Mouse (Mus musculus) liver, embryonic 11.5 days (tissue): ENCODE measurements around the gene Maats1. TPM values are rescaled to one million over a fixed set of nuclear protein-coding genes. Genes with fewer than 3 reads are reported as not detected.

Experiments
- ATAC-seq: fragments of 200-750 bp; cut with Nextera tagmentation; replicated peaks from 2 replicates; pipeline ENCODE4 v1.8.0; 2017; ENCODE audit warnings: moderate number of reproducible peaks, mild to moderate bottlenecking, moderate TSS enrichment, moderate library complexity; ENCODE audit not compliant: low FRiP score
- DNase-seq: peaks from one replicate; pipeline ENCODE4 v3.0.0-alpha.2; 2017; ENCODE audit warnings: low spot score
- H3K27ac ChIP-seq: fragments of 300-500 bp; sonication (generic); 2 replicates; pipeline ENCODE4 v1.5.1; 2014; ENCODE audit warnings: mild to moderate bottlenecking, low read depth, low read length, control low read depth
- H3K27me3 ChIP-seq: fragments of 300-500 bp; sonication (generic); replicated peaks from 2 replicates; pipeline ENCODE4 v1.6.1; 2014; ENCODE audit warnings: low read length, mixed read lengths; ENCODE audit not compliant: control insufficient read depth, insufficient read depth
- H3K36me3 ChIP-seq: fragments of 300-500 bp; sonication (generic); 2 replicates; pipeline ENCODE4 v1.6.1; 2014; ENCODE audit warnings: mild to moderate bottlenecking, low read length, moderate library complexity, mixed read lengths; ENCODE audit not compliant: control insufficient read depth, insufficient read depth
- H3K4me1 ChIP-seq: fragments of 300-500 bp; sonication (generic); replicated peaks from 2 replicates; pipeline ENCODE4 v1.6.1; 2014; ENCODE audit warnings: low read length, mixed read lengths; ENCODE audit not compliant: control insufficient read depth, insufficient read depth
- H3K4me2 ChIP-seq: fragments of 300-500 bp; sonication (generic); 2 replicates; pipeline ENCODE4 v1.6.1; 2014; ENCODE audit warnings: mild to moderate bottlenecking, control low read depth, moderate library complexity
- H3K4me3 ChIP-seq: fragments of 300-500 bp; sonication (generic); 2 replicates; pipeline ENCODE4 v1.5.1; 2014; ENCODE audit warnings: low read depth, low read length, control low read depth
- H3K9ac ChIP-seq: fragments of 300-500 bp; sonication (generic); 2 replicates; pipeline ENCODE4 v1.6.1; 2014; ENCODE audit warnings: low read depth, low read length, control low read depth
- H3K9me3 ChIP-seq: fragments of 300-500 bp; sonication (generic); 2 replicates; pipeline ENCODE4 v1.6.1; 2016; ENCODE audit warnings: low read length, inconsistent platforms, mixed read lengths; ENCODE audit not compliant: control insufficient read depth
- WGBS: fragments of 180-500 bp; shearing (Covaris S2); extraction: QIAGEN DNeasy Blood & Tissue Kit; methylation state at CpG from one replicate; pipeline ENCODE4 v1.1.7; 2014; 5-methylcytosine and 5-hydroxymethylcytosine counted together
- polyA plus RNA-seq: library from polyadenylated mRNA; unstranded; fragments of >200 nt; fragmentation: Nextera tagmentation; extraction: Ambion mirVana; gene quantifications from 2 replicates; pipeline ENCODE4 v1.2.1, GENCODE M21; 2014

Gene Maats1
- polyA plus RNA-seq, 1 experiment from 2014 or later: 0.05 TPM

DNA sequence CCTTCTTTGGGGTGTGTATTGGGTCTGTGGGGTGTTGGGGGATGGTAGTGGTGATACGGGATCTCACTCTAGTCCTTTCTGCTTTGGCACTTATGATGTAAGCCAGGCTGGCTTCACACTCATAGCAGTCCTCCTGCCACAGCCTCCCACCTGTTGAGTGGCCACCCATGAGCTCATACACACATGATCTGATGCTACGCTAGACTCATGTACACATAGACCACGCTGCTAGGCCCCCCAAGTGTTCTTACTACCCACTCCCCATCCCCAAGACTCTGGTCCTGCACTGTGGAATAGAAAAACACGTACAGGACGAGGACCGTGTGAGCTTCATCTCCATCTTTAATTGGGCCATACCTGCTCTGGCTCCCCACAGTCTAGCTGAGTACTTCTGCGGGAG lies 27.1 kb upstream of the Maats1 start:
- no peaks in the 10 kb centered on the region for H3K9me3 ChIP-seq
- ATAC-seq: no peak
- no peak for DNase-seq
- H3K4me1 ChIP-seq: peaks cover 44% of the 10 kb centered on the region
- H3K4me2 ChIP-seq: no peak overlapping the region
- no peak overlapping the region for H3K27ac ChIP-seq
- H3K36me3 ChIP-seq: no peaks in the 10 kb centered on the region
- H3K4me3 ChIP-seq: no peak overlapping the region
- WGBS: 86% methylated on average over 7 of the region's 7 CpGs
- no peaks in the 10 kb centered on the region for H3K27me3 ChIP-seq
- no peak overlapping the region for H3K9ac ChIP-seq

DNA sequence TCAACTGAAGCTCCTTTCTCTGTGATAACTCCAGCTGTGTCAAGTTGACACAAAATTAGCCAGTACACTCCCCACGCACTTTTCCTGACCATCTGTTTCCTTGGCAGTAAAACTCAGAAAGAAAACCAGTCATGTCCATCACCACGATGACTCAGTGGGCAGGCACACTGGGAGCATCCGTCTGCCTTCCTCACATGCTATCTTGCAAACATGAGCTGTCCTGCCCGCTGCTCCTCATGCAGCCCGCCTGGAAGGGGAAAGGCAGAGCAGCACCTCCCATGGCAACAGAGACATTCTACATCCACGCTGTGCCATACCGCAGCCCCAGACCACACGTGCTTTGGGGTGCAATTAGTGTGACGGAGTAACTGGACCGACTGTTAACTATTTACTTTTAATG lies 26.4 kb upstream of the Maats1 start:
- Histone ChIP-seq H3K27me3 (no peaks in the 10 kb centered on the region), H3K36me3 (no peaks in the 10 kb centered on the region), H3K27ac (0 out of 2 replicates have a peak overlapping the region, but pooled peaks have one; percentile 28), H3K9ac (0 out of 2 replicates have a peak overlapping the region, but pooled peaks have one; percentile 35), H3K4me1 (peaks cover 45% of the 10 kb centered on the region), H3K4me2 (peak overlapping the region; percentile 14; the same call in 1 of the 2 replicates), H3K4me3 (no peak overlapping the region), H3K9me3 (no peaks in the 10 kb centered on the region)
- DNase-seq (no peak), ATAC-seq (0 out of 2 replicates have a peak, but pooled peaks have one; percentile 16)
- 43% methylated on average over 10 of the region's 10 CpGs for WGBS

DNA sequence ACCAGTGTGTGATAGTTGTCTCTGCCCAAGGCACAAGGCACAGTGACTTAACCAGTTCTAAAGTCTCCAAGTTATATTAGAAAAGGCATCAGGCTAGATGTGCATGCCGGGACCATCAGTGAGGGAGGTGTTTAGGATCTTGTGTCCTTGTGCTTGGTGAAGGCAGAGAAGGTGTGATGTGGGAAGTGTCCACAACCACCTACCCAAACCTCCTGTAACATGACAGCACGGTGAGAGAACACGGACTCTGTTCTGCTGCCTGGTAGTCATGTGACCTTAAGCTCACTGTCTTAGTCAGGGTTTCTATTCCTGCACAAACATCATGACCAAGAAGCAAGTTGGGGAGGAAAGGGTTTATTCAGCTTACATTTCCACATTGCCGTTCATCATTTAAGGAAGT lies 24.3 kb upstream of the Maats1 start:
- Histone ChIP-seq H3K4me3 (no peak overlapping the region), H3K4me1 (peaks cover 45% of the 10 kb centered on the region), H3K4me2 (no peak overlapping the region), H3K36me3 (no peaks in the 10 kb centered on the region), H3K27ac (no peak overlapping the region), H3K27me3 (no peaks in the 10 kb centered on the region), H3K9ac (no peak overlapping the region), H3K9me3 (no peaks in the 10 kb centered on the region)
- DNase-seq: no peak
- WGBS: 82% methylated on average over 4 of the region's 4 CpGs
- ATAC-seq: no peak

DNA sequence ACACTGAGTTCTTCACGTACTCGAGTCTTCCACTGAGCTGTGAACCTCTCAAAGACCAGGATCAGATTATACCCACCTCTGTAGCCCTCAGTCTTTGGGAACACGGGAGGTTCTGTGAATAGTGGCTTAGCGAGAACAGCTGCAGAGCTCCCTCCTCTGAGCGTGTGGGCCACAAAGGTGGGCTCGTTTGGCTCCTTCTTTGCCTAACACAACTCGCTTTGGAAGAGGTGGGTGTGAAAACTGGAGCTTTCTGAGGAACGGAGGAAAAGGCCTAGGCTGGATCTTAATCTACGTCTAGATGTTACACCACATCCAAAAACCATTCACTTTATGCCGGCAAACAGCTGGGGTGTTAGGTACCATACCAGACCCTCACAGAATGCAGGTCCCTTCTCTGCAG lies 23.4 kb upstream of the Maats1 start:
- H3K4me2 ChIP-seq: 0 out of 2 replicates have a peak overlapping the region, but pooled peaks have one; percentile 2
- H3K4me3 ChIP-seq: no peak overlapping the region
- no peaks in the 10 kb centered on the region for H3K36me3 ChIP-seq
- H3K4me1 ChIP-seq: peaks cover 37% of the 10 kb centered on the region
- 85% methylated on average over 10 of the region's 10 CpGs for WGBS
- no peak overlapping the region for H3K27ac ChIP-seq
- H3K9me3 ChIP-seq: no peaks in the 10 kb centered on the region
- H3K9ac ChIP-seq: no peak overlapping the region
- no peak for ATAC-seq
- no peak for DNase-seq
- no peaks in the 10 kb centered on the region for H3K27me3 ChIP-seq

DNA sequence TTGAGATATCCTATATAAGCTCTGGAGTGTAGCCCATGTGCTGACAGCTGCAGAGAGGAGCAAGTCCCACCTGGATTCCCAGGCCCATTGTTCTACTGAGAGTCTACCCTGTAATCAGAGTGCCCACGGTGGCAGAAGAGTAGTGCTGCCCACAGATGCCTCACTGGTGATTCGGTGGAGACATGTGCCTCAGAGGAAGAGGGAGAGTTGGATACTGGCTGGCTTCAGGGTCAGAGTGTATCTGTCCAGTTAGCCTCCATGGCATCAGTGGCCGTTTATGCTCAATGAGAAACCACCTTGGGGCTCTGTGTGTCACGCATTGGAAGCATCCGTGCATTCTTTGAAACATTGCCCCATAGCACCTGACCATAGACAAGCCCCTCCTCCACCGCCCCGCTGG lies 21.7 kb upstream of the Maats1 start:
- Histone ChIP-seq H3K27me3 (no peaks in the 10 kb centered on the region), H3K9ac (no peak overlapping the region), H3K36me3 (no peaks in the 10 kb centered on the region), H3K4me3 (no peak overlapping the region), H3K27ac (no peak overlapping the region), H3K9me3 (no peaks in the 10 kb centered on the region), H3K4me2 (peak overlapping the region; percentile 4; the same call in 1 of the 2 replicates), H3K4me1 (peaks cover 23% of the 10 kb centered on the region)
- 40% methylated on average over 7 of the region's 7 CpGs for WGBS
- no peak for ATAC-seq
- no peak for DNase-seq

DNA sequence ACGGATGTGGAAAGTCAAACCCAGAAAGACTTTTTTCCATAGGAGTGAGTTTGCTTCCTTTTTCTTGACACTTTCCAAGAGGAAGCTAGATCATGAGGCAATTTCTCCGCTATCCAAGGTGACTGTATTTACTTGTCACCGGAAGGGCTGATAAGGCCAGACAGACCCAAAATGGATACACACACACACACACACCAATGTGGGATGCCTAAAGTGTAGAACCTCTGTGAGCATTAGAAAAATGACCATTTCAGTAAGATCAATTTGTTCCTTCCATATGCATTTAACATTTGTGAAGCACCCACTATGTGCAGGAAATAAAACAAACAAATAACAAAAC lies 21.3 kb upstream of the Maats1 start:
- no peak overlapping the region for H3K27ac ChIP-seq

DNA sequence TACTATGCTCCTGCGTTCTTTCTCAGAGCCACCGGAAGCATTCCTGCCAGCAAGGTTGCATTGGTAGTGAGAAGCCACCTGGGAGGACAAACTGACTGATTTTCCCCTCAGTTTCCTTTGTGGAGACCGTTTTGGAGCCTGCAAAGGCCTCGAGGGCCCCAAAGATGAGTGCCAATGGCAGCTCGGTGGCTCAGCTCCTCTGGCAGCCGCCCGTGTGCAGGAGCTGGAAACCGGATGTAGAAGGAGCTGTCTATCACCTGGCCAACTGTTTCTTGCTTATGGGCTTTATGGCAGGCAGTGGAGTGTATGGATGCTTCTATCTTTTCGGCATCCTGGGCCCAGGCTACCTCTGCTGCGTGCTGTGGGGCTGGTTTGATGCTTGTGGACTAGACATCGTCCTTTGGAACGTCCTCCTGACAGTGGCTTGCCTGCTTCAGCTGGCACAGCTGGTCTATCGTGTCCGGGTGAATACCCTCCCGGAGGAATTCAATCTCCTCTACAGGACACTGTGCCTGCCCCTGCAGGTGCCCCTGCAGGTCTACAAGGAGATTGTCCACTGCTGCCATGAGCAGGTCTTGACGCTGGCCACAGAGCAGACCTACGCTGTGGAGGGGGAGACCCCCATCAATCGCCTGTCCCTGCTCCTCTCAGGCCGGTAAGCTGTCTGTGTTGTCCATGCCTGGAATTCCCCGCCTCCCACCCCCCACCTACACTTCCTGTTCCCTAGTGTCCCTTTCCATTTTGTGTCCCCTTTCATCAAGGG lies 20.7 kb upstream of the Maats1 start:
- DNase-seq (no peak), ATAC-seq (0 out of 2 replicates have a peak, but pooled peaks have one; percentile 27)
- Histone ChIP-seq H3K36me3 (no peaks in the 10 kb centered on the region), H3K4me1 (peaks cover 19% of the 10 kb centered on the region; the same call in 1 of the 2 replicates), H3K9ac (no peak overlapping the region), H3K27ac (no peak overlapping the region; the same call in 1 of the 2 replicates), H3K9me3 (no peaks in the 10 kb centered on the region), H3K4me2 (peak overlapping the region; percentile 31), H3K4me3 (no peak overlapping the region), H3K27me3 (no peaks in the 10 kb centered on the region)
- WGBS: 64% methylated on average over 20 of the region's 20 CpGs

More for the DNA sequence above, 21.3 kb upstream of the Maats1 start:
- peaks cover 19% of the 10 kb centered on the region for H3K4me1 ChIP-seq
- no peak for ATAC-seq
- 32% methylated on average over 3 of the region's 3 CpGs for WGBS
- no peak for DNase-seq
- no peak overlapping the region for H3K9ac ChIP-seq
- peak overlapping the region; percentile 31; the same call in 1 of the 2 replicates for H3K4me2 ChIP-seq
- no peak overlapping the region for H3K4me3 ChIP-seq
- H3K9me3 ChIP-seq: no peaks in the 10 kb centered on the region
- H3K27me3 ChIP-seq: no peaks in the 10 kb centered on the region
- H3K36me3 ChIP-seq: no peaks in the 10 kb centered on the region

DNA sequence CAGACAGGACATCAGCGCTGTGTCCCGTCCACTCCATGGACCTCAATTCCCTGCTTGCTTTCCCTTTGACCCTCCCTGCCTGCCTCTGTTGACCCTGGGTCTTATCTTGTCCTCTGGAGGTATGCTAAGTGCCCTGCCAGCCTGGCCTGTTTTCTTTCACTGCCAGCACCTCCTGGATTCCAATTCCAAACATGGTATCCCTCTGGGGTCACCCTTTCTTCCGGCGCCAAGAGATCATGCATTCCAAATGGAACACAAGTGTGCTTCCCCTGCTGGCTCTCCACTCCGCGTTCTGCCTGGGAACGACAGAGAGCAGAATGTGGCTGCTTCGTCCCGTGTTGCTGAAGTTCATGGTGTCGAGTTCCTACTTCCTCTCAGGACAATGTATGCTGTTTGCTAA lies 20.0 kb upstream of the Maats1 start, which contains the start of gene Popdc2:
Gene Popdc2, plus strand, starts transcription at position 277 of the 400 bp plus-strand sequence.
- no peak within 1 kb of the TSS for H3K9ac ChIP-seq
- 43% methylated on average over 10 of the region's 10 CpGs for WGBS
- H3K36me3 ChIP-seq: no peaks in the 10 kb centered on the region
- H3K4me2 ChIP-seq: peak within 1 kb of the TSS; percentile 31
- H3K4me1 ChIP-seq: peaks cover 19% of the 10 kb centered on the region; the same call in 1 of the 2 replicates
- no peak for DNase-seq
- no peak for ATAC-seq
- no peaks in the 10 kb centered on the region for H3K9me3 ChIP-seq
- H3K27ac ChIP-seq: no peak within 1 kb of the TSS; the same call in 1 of the 2 replicates
- H3K27me3 ChIP-seq: no peaks in the 10 kb centered on the region
- H3K4me3 ChIP-seq: no peak within 1 kb of the TSS

DNA sequence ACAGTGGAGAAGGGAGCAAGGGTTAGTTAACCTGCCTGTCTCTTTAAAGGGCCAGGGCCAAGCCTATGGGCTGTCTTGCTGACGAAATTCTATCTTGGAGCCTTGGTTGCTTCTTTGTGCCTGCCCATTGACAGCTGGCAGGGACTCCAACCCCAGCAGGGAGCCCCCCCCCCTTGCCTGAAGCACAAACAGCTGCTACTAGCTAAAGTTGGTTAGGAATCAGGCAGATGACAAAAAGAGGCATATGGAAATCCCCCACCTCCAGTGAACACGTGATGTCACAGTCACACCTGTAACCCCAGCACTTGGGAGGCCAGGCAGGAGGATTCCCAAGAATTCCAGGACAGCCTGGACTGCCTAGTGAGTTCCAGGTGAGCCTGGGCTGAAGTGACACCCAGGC lies 18.4 kb upstream of the Maats1 start:
- Histone ChIP-seq H3K4me1 (peaks cover 19% of the 10 kb centered on the region; the same call in 1 of the 2 replicates), H3K4me3 (no peak overlapping the region), H3K9ac (no peak overlapping the region), H3K9me3 (no peaks in the 10 kb centered on the region), H3K4me2 (no peak overlapping the region), H3K36me3 (no peaks in the 10 kb centered on the region), H3K27me3 (no peaks in the 10 kb centered on the region), H3K27ac (no peak overlapping the region)
- DNase-seq: no peak
- ATAC-seq: no peak
- 51% methylated on average over 2 of the region's 2 CpGs for WGBS
